In the genomic region with DNA sequence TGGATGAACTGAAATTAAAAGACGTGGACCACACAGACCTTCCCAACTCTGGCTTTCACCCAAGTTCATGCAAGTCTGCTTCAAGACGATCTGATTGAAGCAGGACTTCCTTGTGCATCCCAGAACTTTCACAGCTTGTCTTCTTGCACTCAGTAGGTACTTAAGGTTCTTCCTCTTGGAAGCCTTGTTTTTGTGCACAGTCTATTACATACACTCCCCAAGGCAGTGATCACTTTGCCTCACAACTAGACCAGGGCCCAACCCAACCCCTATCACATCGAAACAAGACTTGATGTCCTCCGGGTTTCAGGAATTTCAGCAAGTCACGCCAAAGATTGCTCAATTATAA, we compare ENCODE assay signal across 8 mouse cellular contexts. TPM values are rescaled to one million over a fixed set of nuclear protein-coding genes. Genes with fewer than 3 reads are reported as not detected.
DNase-seq lines count a peak whose midpoint lies in the region; ATAC-seq and TF ChIP-seq lines count a peak whose summit lies in the region.

No protein-coding gene starts in this region.

- H3K4me2 ChIP-seq in liver, embryonic 13.5 days, result peak overlapping the region; percentile 71

- H3K9me3 ChIP-seq in liver, embryonic 13.5 days (replicated peaks), result no peaks in the 10 kb centered on the region

- peaks cover 7% of the 10 kb centered on the region for H3K36me3 ChIP-seq in spleen, adult 2 months (ENCODE audit: control insufficient read depth, insufficient read depth, low read length)
- H3K36me3 ChIP-seq in liver, embryonic 13.5 days, result peaks cover 17% of the 10 kb centered on the region

- no peak for TF ChIP-seq CTCF in spleen, adult 2 months (IDR thresholded peaks at IDR 0.05; ENCODE audit: extremely low read depth, insufficient read depth, insufficient read length, insufficient replicate concordance)

- no peak overlapping the region for H3K27ac ChIP-seq in spleen, adult 2 months (ENCODE audit: insufficient read depth, low read length)
- H3K27ac ChIP-seq in liver, embryonic 13.5 days, result no peak overlapping the region

- no peaks in the 10 kb centered on the region for H3K27me3 ChIP-seq in spleen, adult 2 months (ENCODE audit: control insufficient read depth, insufficient read depth, low read length)
- H3K27me3 ChIP-seq in liver, embryonic 13.5 days, result no peaks in the 10 kb centered on the region

- no peak for DNase-seq in frontal cortex, postnatal 25 days (ENCODE audit: low spot score in 2 of 2)
- DNase-seq in spleen, adult 2 months (ENCODE audit: low read depth in 1 of 2, low spot score in 2 of 2), result no peak
- DNase-seq in spleen, postnatal 4 days (ENCODE audit: low spot score in 2 of 2), result no peak
- no peak for DNase-seq in liver, embryonic 13.5 days
- DNase-seq in T-cell, adult 2 months (ENCODE audit: low spot score), result no peak
- no peak for DNase-seq in left cerebral cortex, adult 11 months (ENCODE audit: low spot score)
- DNase-seq in frontal cortex, postnatal 10 days (ENCODE audit: low spot score in 2 of 2), result no peak

- peak overlapping the region; percentile 57 for H3K9ac ChIP-seq in liver, embryonic 13.5 days

- peak; percentile 29 for ATAC-seq in frontal cortex, adult (ENCODE audit: low TSS enrichment)
- peak; percentile 5 for ATAC-seq in liver, embryonic 13.5 days (ENCODE audit: low read depth)

- H3K4me3 ChIP-seq in spleen, adult 2 months (ENCODE audit: extremely low read depth, insufficient read depth, insufficient read length), result peak overlapping the region; percentile 54
- H3K4me3 ChIP-seq in liver, embryonic 13.5 days (replicated peaks), result peak overlapping the region; percentile 55

- 46% methylated on average over 5 of the region's 5 CpGs for WGBS in spleen, adult 2 months
- WGBS in liver, embryonic 13.5 days (ENCODE audit: insufficient replicate concordance), result 35% methylated on average over 5 of the region's 5 CpGs

- H3K4me1 ChIP-seq in spleen, adult 2 months (ENCODE audit: control insufficient read depth, insufficient read depth, insufficient read length), result peaks cover 5% of the 10 kb centered on the region; the same call in 1 of the 2 replicates
- peaks cover 27% of the 10 kb centered on the region for H3K4me1 ChIP-seq in liver, embryonic 13.5 days (replicated peaks)

- TF ChIP-seq POLR2A in spleen, adult 2 months (IDR thresholded peaks at IDR 0.05; ENCODE audit: low read depth, low read length), result no peak

RNA-seq across cellular contexts. Expression of gene Zfp869, which starts 6.7 kb away (rescaled TPM):
- 2.3 TPM in 2 replicates for polyA plus RNA-seq in spleen, adult 2 months (2012; rRNA removed)
- polyA plus RNA-seq in liver, embryonic 13.5 days (2015; fragmentation: Nextera tagmentation; extraction: Ambion mirVana), result 12.3 and 14.0 TPM in 2 replicates

RNA-seq across cellular contexts. Expression of gene Zfp963, which starts 32.6 kb away (rescaled TPM):
- polyA plus RNA-seq in spleen, adult 2 months (2012; rRNA removed), result 1.1 and 1.3 TPM in 2 replicates
- 2.2 and 2.3 TPM in 2 replicates for polyA plus RNA-seq in liver, embryonic 13.5 days (2015; fragmentation: Nextera tagmentation; extraction: Ambion mirVana)

RNA-seq across cellular contexts. Expression of gene Gm20422, which starts 57.5 kb away (rescaled TPM):
- 0.32 and 0.97 TPM in 2 replicates for polyA plus RNA-seq in spleen, adult 2 months (2012; rRNA removed)
- polyA plus RNA-seq in liver, embryonic 13.5 days (2015; fragmentation: Nextera tagmentation; extraction: Ambion mirVana), result 0.28 and 0.63 TPM in 2 replicates
